Mouse (Mus musculus): ENCODE measurements around the gene Vmn1r165.
"Not testable (repeated sequence)": the region's sequence is repeated elsewhere in the genome, so short reads cannot be mapped to it uniquely, and the experiment has no call there.

Gene Vmn1r165

DNA sequence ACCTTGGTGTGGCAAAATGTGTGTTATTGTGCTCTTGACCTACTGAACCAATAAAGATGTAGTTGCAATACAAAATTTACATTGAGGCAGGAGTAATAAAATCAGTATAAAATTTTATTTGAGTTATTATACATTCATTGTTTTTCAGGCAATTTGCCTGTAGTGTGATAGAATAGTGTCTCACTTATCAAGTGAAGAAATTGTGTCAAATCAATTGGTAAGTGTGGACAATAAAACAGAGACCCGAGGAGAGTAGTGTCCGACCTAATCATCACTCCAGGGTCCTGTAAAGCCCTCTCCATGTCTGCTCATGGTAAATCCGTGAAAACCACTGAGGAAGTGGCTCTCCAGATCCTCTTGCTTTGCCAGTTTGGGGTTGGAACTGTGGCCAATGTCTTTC lies at the start of gene Vmn1r165:
TSS of gene Vmn1r165 (plus strand) at position 301 of the 400 bp plus-strand sequence.
- not testable (repeated sequence) for DNase-seq (ENCODE audit: low spot score in 2 of 2)

DNA sequence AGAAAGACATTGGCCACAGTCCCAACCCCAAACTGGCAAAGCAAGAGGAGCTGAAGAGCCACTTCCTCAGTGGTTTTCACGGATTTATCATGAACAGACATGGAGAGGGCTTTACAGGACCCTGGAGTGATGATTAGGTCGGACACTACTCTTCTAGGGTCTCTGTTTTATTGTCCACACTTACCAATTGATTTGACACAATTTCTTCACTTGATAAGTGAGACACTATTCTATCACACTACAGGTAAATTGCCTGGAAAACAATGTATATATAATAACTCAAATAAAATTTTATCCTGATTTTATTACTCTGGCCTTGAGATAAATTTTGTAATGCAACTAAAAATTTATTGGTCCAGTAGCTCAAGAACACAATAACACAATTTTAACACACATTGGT lies 34.5 kb downstream of the Vmn1r165 start, which contains the start of gene Vmn1r166:
TSS of gene Vmn1r166 (minus strand) at position 101 of the 400 bp plus-strand sequence.
- not testable (repeated sequence) for DNase-seq (ENCODE audit: low spot score in 2 of 2)

Measured in right cerebral cortex, postnatal 36 days (tissue).